Mouse (Mus musculus) embryonic fibroblast, embryonic 13.5 days (primary cell): ENCODE data around the gene Tctn1.

Experiments used
- CTCF ChIP-seq: IDR thresholded peaks from 2 replicates; pipeline ENCODE4 v1.5.1; 2011; ENCODE audit warnings: mild to moderate bottlenecking, control low read depth, low read length, moderate library complexity, borderline replicate concordance; ENCODE audit not compliant: insufficient read depth
- POLR2A ChIP-seq: IDR thresholded peaks from 2 replicates; pipeline ENCODE4 v1.6.1; 2011; ENCODE audit warnings: low read depth, mild to moderate bottlenecking, control low read depth, low read length, moderate library complexity

DNA sequence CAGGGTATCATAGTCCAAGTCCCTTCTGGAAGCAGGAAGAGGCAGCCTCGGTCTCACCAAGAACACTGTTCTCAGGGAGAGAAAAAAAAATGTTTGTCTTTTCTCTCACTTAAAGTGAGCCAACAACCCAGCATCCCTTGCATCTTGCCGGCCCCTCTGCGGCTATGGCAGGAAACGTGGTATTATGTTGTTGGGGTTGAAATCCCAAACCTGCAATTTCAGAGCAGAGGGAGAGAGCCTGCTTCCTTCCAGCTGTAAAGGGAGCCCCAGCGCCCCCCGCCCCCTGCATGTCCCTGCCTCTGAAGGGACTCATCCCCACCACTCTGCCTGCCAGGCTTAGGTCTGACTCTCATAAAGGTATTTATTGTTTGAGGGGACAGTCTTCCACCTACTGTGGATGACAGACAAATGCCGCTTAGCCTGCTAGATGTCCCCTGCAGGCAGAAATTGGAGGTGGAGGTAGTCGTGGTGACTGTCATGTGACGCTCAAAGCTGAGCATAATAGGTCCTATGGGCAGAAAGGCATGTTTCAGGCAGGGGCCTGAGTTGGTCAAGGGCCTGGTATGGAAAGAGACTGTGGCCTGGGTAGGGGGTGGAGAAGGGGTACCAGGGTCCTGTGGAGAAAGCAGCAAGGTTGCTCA is 28.9 kb downstream of the Tctn1 start:
- TF ChIP-seq CTCF: no peak
- TF ChIP-seq POLR2A: no peak
